Mouse (Mus musculus) C2C12 (cell line): ENCODE data around the gene Kif3c.

Experiments
- CEBPB ChIP-seq: IDR thresholded peaks from one replicate; pipeline ENCODE4 v1.6.1; 2011; ENCODE audit warnings: low read depth, mild to moderate bottlenecking, control low read depth, moderate library complexity
- CTCF ChIP-seq: IDR thresholded peaks from one replicate; pipeline ENCODE4 v1.5.1; 2011; ENCODE audit not compliant: control insufficient read depth, insufficient read depth, insufficient read length
- MAX ChIP-seq: IDR thresholded peaks from one replicate; pipeline ENCODE4 v1.6.1; 2011; ENCODE audit warnings: mild to moderate bottlenecking, control low read depth
- MYOD1 ChIP-seq: IDR thresholded peaks from one replicate; pipeline ENCODE4 v1.6.1; 2011; ENCODE audit warnings: low read depth; ENCODE audit not compliant: control insufficient read depth, insufficient read length
- MYOG ChIP-seq: IDR thresholded peaks from one replicate; pipeline ENCODE4 v1.6.1; 2011; ENCODE audit not compliant: control insufficient read depth, insufficient read length; ENCODE audit errors: extremely low read depth

- TF ChIP-seq MYOD1 = no peak
- no peak for TF ChIP-seq CTCF
- no peak for TF ChIP-seq MYOG
- no peak for TF ChIP-seq MAX
- TF ChIP-seq CEBPB = no peak
Measured at GRCm38 (mm10) chr12:3436446-3436845, 71.5 kb downstream of the Kif3c start.
